Mouse (Mus musculus) hematopoietic multipotent progenitor cell, adult 10-12 weeks (in vitro differentiated cells): ENCODE data around the gene Dnajb3. TPM values are rescaled to one million over a fixed set of nuclear protein-coding genes. Genes with fewer than 3 reads are reported as not detected.

ENCODE experiments used
- polyA plus RNA-seq: library from polyadenylated mRNA; stranded (reverse); fragments of >175 nt; gene quantifications from 2 replicates; pipeline ENCODE4 v1.2.3, GENCODE M21; 2012; ENCODE audit warnings: low replicate concordance

Gene Dnajb3
- polyA plus RNA-seq = 0.75 and 1.2 TPM in 2 replicates

DNA sequence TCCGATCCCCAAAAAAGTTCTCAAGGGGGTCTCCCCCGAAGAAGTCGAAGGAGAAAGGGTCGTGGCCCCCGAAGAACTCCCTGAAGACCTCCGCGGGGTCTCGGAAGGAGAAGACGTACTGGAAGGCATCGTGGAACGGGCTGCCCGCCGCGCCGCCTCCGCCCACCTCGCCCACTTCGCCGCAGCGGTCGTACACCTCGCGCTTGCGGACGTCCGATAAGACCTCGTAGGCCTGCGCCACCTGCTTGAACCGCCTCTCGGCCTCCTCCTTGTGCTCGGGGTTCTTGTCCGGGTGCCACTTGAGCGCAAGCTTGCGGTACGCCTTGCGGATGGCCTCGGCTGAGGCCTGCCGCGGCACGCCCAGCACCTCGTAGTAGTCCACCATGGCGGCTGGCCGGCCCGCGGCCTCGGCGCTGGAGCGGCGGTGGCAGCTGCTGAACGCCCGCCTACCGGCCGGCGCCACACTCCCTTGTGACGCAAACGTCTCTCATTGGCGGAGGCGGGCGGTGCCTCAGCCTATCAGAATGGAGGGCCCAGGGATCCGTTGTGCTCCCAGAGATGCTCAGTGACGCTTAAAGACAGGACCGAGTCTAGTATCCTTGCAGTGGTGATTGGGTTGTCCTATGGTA lies at the start of gene Dnajb3:
Gene Dnajb3, minus strand, starts transcription at position 489 of the 629 bp plus-strand sequence.

DNA sequence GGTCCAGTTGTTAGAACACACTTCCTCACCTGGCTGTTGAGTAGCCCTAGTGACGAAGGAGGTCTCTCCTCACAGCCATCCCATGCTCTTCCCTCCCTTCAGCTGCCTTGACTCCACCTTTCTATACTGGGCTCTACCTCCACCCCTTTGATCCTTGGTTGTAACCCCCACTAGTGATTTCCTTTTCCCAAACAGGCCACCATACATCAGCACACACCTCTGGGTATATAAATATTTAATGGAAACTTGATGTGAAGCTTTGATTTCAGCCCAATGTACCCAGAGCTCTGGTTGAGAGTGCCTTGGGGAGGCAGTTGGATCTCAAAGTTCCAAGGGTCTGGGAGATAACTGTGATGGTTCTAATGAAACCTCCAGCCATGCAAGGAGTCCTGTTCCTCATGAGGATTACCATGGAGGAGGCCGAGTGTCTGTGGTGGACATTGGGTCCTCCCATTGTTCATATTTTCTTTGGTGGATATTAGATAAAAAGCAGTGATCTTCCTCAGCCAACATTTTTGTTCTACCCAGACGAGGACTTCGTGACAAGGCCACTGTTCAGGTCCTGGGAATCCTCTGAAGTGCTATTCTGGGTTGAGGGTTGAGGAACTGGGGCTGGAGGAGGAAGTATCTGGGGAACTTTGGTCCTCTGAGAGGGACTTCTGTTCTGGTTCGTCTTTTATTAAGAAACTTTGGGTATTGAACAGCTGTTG lies 21.2 kb upstream of the Dnajb3 start, which contains the start of gene Mroh2a:
Gene Mroh2a, plus strand, starts transcription at position 317 of the 710 bp plus-strand sequence.

DNA sequence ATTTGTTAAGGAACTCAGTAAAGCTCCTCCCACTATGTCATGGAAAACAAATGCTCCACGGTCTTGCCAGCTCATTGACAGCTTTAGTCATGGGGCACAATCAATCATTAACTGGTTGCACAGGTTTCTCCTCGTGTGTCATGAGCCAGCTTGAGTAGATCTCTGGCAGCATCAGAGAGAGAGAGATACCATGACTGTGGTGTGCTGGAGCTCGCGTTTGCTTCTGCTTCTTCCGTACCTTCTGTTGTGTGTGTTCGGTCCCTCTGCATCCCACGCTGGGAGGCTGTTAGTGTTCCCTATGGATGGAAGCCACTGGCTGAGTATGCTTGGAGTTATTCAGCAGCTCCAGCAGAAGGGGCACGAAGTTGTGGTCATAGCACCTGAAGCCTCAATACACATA lies 6.2 kb upstream of the Dnajb3 start, which contains the start of gene Ugt1a1:
Gene Ugt1a1, plus strand, starts transcription at position 148 of the 400 bp plus-strand sequence.

DNA sequence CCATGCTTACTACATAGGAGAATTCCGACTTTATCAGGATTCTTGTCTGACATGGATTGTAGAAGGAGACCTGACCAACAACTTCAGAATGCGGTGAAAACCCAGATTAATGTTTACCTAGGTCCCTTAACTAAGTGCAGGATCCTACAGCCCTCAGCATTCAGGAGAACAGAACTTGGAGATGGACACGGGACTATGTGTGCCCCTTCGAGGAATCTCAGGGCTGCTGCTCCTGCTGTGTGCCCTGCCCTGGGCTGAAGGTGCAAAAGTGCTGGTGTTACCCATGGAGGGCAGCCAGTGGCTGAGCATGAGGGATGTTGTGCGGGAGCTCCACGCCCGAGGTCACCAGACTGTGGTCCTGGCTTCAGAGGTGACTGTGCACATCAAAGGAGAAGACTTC lies 5.1 kb downstream of the Dnajb3 start, which contains the start of gene Ugt1a2:
Gene Ugt1a2, plus strand, starts transcription at position 146 of the 400 bp plus-strand sequence.

DNA sequence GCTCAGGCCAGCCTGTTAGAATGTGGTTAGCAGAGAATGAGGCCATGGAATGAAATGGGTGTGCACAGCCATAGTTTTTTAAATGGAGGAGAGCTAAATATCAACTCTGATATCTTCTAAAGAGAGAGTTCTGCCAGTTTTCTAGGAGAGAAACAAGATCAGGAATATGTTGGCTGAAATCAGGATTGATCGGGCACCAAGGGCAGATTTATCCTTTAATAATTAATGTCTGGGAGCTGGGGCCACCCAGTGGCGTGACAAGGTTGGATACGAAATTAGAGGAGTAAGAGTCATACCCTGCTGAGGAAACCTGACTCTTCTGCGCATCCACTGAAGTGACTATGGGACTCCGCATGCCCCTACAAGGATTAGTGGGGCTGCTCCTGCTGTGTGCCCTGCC lies 39.9 kb downstream of the Dnajb3 start, which contains the start of gene Ugt1a5:
Gene Ugt1a5, plus strand, starts transcription at position 302 of the 400 bp plus-strand sequence.

Other genes starting within 250 kb of the Dnajb3 start
- gene Usp40, start 197.2 kb downstream of the Dnajb3 start, polyA plus RNA-seq = 1.3 and 1.4 TPM in 2 replicates
- gene Ugt1a10, start 150.4 kb downstream of the Dnajb3 start, polyA plus RNA-seq = not detected in 2 replicates
- not detected in 2 replicates for gene Ugt1a9, start 135.0 kb downstream of the Dnajb3 start, polyA plus RNA-seq
- not detected in 2 replicates for gene Ugt1a8, start 118.0 kb downstream of the Dnajb3 start, polyA plus RNA-seq
- 2.5 and 3.3 TPM in 2 replicates for gene Ugt1a7c, start 110.7 kb downstream of the Dnajb3 start, polyA plus RNA-seq
- gene Ugt1a6b, start 102.5 kb downstream of the Dnajb3 start, polyA plus RNA-seq = not detected in 2 replicates
- gene Ugt1a6a, start 71.0 kb downstream of the Dnajb3 start, polyA plus RNA-seq = 0.30 TPM in 1 of 2 replicates, not detected in the other
- gene Ugt1a5, start 39.8 kb downstream of the Dnajb3 start, polyA plus RNA-seq = not detected in 2 replicates
- gene Ugt1a2, start 5.2 kb downstream of the Dnajb3 start, polyA plus RNA-seq = not detected in 2 replicates
- not detected in 2 replicates for gene Ugt1a1, start 6.2 kb upstream of the Dnajb3 start, polyA plus RNA-seq
- 0.09 and 0.12 TPM in 2 replicates for gene Mroh2a, start 21.2 kb upstream of the Dnajb3 start, polyA plus RNA-seq
- 14.4 and 15.0 TPM in 2 replicates for gene Hjurp, start 71.9 kb upstream of the Dnajb3 start, polyA plus RNA-seq
- not detected in 2 replicates for gene Trpm8, start 71.9 kb upstream of the Dnajb3 start, polyA plus RNA-seq
- not detected in 2 replicates for gene Spp2, start 201.2 kb upstream of the Dnajb3 start, polyA plus RNA-seq